Mouse (Mus musculus) heart, adult 2 months (tissue): ENCODE data around the gene Pik3r5.

ENCODE experiments used
- CTCF ChIP-seq: fragments of 200-600 bp; IDR thresholded peaks from 2 replicates; pipeline ENCODE4 v1.8.1; 2022; ENCODE audit warnings: antibody characterized with exemption, mild to moderate bottlenecking, moderate library complexity
- POLR2A ChIP-seq: fragments of 200-500 bp; IDR thresholded peaks from 2 replicates; pipeline ENCODE4 v1.6.1; 2011; ENCODE audit warnings: mild to moderate bottlenecking, low read depth, low read length, control low read depth; ENCODE audit not compliant: insufficient read depth

GRCm38 (mm10) chr11:68442346-68442745 lies 10.4 kb downstream of the Pik3r5 start:
- no peak for TF ChIP-seq POLR2A
- no peak for TF ChIP-seq CTCF
